Mouse (Mus musculus): ENCODE data around the gene Scd4.
A peak's percentile ranks its signal among the peaks of the same experiment; 100 is the strongest.
"Not testable (repeated sequence)": the region's sequence is repeated elsewhere in the genome, so short reads cannot be mapped to it uniquely, and the experiment has no call there.

Gene Scd4

DNA sequence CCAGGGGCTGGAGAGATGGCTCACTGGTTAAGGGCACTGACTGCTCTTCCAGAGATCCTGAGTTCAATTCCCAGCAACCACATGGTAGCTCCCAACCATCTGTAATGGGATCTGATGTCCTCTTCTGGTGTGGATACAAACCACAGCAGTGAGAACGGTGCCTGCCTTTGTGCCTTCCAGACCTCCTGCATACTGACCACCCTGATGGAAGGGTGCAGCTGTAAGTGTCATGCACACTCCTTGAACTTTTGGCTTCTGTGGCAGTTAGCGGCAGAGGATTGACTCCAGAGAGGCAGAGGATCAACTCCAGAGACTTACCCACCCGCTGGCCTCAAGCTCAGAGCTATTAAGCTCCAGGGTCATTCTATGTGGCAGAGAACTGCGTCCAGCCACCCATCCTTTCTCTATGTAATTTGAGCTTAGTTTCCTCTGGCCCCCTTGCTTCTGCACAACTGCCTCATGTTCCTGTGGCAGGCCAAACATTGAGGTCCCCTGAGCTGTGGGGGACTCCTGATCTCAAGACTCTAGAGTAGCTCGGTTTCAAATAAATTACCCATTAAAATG is 16.1 kb upstream of the Scd4 start:
- DNase-seq (ENCODE audit: extremely low spot score, low read depth, low spot score) = no peak

DNA sequence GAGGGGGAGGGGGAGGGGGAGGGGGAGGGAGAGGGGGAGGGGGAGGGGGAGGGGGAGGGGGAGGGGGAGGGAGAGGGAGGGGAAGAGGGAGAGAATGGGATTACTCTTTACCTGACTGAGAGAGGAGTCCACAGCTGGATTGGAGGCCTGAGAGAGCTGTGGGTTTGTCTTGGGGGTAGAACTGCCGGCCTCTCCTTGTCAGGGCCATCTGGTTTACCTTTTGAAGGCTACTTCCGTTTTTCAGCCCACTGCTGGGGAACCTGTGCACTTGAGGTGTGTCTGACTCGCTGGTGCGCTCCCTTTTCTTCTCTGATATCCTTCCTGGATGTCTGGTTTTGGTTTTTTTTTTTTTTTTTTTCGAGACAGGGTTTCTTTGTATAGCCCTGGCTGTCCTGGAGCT is 15.5 kb upstream of the Scd4 start:
- no peak for DNase-seq (ENCODE audit: extremely low spot score, low read depth, low spot score)

DNA sequence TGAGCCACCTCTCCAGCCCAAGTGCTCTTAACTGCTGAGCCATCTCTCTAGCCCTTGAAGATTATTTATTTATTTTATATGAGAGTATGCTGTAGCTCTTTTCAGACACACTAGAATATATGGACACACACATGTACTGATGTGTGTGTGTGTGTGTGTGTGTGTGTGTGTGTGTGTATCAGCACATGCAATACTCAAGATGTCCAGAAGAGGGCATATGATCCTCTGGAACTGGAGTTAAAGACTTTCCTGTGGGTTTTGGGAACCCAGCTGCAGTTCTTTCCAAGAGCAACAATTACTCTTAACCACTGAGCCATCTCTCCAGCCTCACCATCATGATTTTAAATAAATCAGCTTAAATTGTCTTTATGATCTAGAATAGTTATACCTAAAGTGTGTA is 14.3 kb upstream of the Scd4 start:
- no peak for DNase-seq (ENCODE audit: extremely low spot score, low read depth, low spot score)

DNA sequence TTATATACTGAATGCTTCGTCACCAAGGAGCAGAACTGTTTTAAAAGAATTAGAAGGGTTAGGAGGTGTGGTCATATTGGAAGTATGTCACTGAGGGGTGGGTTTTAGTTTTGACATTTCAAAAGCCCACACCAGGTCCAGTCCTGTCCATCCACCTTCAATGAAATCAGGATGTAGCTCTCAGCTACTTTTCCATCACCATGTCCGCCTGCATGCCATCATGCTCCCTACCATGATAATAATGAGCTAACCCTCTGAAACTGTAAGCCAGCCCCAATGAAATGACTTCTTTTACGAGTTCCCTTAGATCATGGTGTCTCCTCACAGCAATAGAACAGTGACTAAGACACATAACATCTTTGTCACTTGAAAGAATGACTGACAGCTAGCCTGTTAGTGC is 12.6 kb upstream of the Scd4 start:
- DNase-seq (ENCODE audit: extremely low spot score, low read depth, low spot score) = no peak

DNA sequence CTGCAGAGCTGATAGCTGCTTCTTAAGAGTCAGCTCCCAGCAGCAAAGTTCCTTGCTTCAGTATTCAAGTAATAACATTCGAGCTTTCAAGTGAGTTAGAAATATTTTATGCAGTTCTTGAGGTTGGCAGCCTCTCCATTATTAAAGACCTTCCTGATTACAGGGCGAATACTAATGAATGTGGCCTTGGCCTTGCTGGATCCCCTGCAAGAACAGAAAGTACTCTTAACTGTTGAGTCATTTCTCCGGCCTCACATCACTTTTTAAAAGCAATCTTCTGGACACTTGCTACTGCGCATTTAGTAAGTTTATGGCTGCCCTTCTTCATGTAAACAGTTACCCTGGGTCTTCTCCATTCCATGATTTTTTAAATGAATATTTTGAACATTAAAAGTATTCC is 11.7 kb upstream of the Scd4 start:
- no peak for DNase-seq (ENCODE audit: extremely low spot score, low read depth, low spot score)

DNA sequence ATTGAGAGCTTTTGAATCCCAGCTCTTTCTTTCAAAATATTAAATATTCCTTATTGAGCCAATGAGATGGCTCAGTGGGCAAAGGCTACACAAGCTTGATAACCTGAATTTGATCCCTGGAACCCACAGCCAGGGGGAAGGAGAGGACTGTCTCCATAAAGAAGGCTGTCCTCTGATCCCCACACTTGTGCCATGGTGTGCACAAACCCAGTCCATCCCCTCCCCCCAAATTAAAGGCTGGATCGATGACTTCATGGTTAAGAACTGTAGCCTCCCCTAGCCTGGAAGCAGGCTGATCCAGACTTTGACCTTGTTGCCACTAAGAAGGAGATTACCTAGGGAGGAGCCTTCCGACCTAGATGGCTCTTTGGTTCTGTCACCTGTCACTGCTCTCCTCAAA is 11.3 kb upstream of the Scd4 start:
- no peak for DNase-seq (ENCODE audit: extremely low spot score, low read depth, low spot score)

DNA sequence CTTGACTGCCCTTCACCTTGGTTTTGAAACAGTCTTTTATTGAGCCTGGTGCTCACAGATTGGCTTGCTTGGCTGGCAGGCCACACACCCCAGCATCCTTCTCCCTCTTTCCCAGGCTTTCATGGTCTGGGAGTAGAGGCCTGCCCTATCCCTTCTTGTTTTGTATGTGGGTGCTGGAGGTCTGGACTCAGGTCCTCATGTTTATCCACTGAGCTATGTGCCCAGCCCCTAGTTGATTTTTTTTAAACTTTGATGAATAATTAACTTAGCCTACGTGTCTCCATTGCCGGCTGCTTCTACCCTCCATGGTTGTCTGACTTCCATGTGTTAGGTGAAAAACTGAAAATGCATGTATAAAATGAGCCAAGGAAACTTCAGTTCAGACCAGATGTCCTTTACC is 3.3 kb upstream of the Scd4 start:
- no peak for DNase-seq (ENCODE audit: extremely low spot score, low read depth, low spot score)

DNA sequence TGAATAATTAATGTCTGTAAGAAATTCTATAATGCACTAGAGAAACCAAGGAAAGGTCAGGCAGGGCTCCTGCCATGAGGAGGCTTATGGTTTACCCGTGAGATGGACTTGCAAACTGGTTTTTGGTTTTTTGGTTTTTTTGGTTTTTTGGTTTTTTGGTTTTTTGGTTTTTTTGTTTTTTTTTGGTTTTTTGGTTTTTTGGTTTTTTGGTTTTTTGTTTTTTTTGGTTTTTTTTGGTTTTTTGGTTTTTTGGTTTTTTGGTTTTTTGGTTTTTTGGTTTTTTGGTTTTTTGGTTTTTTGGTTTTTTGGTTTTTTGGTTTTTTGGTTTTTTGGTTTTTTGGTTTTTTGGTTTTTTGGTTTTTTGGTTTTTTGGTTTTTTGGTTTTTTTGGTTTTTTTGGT is 1.8 kb upstream of the Scd4 start:
- not testable (repeated sequence) for DNase-seq (ENCODE audit: extremely low spot score, low read depth, low spot score)

DNA sequence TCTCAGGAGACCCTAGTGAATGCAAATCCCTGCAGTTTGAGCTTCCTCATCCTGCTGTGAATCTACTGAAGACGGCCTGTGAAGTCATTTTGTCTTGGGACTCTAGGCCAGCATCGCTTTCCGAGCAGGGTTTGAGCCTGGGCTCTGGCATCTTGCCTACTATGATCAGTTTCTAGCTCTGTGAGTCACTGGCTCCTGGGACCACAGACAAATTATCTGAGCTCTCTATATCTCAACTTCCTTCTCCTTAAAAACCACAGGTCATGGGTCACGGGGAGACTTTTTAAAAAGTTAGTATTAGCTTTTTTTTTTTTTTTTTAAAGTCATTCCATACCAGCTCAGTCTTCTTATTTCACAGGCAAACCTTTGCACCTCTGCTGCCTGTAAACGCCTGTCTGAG is 981 bp upstream of the Scd4 start:
- no peak for DNase-seq (ENCODE audit: extremely low spot score, low read depth, low spot score)

DNA sequence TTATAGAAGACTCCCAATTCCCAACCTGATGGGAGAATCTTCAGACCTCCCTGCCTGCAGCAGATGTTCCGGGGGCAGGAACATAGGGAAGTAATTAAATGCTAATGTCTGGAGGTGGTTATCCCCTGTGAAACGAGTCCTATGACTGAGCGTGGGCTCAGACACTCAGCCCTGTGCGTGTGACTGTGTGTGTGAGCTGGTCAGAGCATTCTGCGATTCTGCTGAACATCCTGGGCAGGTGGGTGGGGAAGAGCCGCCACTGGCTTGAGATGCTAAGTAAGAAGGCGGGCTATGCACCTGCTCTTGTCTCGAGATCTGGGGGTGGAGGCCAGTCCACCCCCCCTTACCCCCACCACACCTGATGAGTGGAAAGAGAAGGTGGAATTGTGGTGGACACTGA is 566 bp upstream of the Scd4 start:
- DNase-seq (ENCODE audit: extremely low spot score, low read depth, low spot score) = no peak

DNA sequence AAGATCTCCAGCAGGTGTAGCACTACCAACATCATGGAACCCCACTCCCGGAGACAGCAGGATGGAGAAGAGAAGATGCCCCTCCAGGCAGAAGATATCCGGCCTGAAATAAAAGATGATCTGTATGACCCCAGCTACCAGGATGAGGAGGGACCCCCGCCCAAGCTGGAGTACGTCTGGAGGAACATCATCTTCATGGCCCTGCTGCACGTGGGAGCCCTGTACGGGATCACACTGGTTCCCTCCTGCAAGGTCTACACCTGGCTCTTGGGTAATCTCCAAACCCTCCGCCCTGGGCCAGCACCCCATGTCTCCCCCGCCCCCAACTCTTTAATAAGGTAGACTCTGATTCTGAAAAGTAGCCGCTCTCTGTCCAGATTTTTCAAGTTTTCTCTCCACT is 1.1 kb downstream of the Scd4 start:
- DNase-seq (ENCODE audit: extremely low spot score, low read depth, low spot score) = no peak

DNA sequence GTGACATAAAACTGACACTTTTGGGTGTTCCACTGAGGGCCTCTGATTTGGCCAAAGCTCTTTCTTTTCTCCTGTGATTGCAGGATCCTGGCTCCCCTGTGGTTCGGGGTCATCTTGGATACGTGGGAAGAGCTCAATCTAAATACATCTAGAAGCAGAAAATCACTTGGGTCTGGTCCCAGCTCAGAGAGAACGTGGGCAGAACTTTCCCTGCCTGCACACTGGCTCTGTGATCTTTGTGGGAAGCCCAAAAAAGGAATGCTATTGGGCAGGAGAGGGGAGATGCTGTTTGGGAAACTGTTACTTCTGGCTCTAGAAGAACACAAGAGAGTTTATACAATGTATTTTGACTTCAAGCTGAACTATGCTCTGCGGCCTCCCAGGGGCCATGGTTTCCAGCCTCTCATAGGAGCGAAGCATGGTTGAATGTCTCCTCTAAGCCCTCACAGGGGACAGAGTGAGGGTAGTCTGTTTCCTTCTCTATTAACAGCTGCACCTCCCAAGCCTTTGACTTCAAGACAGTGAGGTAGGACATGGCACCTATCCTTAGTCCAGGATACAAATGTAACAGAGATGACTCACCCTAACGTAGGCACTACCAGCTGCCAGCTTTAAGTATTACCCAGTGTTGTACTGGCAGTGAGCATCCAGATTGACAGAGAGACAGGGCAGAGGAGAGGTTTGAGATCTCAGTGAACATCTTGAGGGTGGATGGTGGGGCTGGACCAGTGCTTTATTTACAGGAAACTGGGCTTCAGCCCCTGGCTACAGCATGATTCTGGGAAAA is 3.2 kb downstream of the Scd4 start:
- DNase-seq (ENCODE audit: extremely low spot score, low read depth, low spot score) = no peak

DNA sequence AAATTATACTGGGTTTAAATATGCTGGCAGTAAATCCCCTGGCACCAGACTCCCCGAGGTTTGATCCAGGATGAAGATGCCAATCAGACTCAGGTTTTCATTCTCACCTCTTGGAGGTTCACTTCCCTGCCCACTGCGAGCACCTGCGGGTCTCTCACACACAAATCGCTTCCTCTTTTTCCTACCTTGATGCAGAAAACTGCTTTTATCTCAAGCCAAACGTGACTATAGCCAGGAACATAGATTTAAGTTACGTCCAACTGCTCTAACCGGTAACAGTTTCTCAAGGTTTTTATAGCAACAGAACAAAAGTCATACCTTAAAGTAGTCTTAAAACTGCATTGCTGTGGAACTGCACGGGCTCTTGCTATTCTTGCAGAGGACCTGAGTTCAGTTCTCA is 16.8 kb downstream of the Scd4 start:
- no peak for DNase-seq (ENCODE audit: extremely low spot score, low read depth, low spot score)

DNA sequence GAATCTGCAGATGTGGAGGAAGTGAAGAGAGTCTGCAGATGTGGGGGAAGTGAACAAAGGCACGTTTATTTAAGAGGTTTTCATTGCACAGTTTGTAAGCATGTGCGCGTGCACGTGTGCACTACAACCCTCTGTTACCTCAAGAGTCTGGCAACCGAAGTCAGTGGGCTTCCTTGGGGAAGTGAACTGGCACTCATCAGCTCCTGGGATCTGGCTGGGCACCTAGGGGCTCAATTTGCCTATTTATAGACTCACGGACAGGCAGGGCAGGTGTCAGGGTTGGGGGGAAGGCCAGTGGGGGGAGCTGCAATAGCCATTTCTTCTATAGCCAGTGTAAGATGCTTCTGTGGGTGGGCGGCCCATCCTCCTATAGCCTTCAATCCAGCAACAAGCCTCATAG is 18.9 kb downstream of the Scd4 start:
- no peak for DNase-seq (ENCODE audit: extremely low spot score, low read depth, low spot score)

DNA sequence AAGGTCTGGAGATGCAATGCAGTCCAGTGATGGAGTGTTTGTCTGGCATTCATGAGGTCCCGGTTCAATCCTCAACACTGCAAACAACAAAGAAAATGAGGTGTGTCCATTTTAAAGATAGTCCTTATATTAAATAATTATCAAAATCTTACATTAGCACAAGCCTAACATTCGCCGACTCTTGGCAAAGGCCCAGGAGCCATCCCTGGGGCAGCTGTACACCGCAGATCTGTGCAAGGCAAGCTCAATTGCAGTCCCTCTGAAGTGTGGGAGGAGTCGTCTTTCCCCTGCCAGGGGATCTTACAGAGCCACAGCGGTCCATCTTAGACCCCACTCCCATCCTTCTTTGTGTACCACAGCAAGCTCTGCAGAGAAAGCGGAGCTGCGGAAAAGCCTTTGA is 25.8 kb downstream of the Scd4 start:
- DNase-seq (ENCODE audit: extremely low spot score, low read depth, low spot score) = no peak

DNA sequence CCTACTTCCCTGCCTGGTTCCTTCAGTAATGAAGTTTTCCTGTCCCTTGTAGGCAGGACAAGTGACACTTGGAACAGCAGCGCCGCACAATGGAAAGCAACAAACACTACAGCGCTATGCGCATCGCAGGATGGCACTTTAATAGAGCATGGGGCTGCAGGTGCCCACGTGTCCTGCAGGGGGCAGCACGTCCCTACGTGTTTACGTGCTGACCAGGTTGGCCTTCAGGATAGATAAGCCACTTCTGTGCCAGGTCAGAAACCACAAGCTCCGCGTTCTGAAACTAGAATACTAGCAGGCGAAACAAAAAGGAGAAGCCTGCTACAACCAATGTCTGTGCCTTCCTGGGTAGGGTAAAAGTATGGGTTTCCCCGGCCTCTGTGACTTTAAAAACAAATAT is 30.6 kb downstream of the Scd4 start:
- peak; percentile 47 for DNase-seq (ENCODE audit: extremely low spot score, low read depth, low spot score)

DNA sequence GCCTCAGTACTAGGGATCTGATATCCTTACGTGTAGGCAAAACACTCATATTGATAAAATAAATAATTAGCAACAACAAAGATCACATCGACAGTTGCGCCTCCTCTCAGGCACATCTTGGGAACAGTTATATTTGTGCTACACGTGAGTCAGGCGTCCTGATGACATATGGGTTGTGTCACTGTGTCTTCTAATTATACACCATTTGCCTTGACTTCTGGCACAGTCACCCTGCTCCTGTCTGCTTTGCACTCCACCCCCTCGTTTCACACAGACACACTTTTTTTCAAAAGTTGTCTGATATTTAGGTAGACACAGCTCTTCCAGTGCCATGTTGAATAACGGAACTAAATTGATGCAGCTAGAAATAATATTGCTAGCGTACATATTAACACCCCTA is 31.1 kb downstream of the Scd4 start:
- no peak for DNase-seq (ENCODE audit: extremely low spot score, low read depth, low spot score)

DNA sequence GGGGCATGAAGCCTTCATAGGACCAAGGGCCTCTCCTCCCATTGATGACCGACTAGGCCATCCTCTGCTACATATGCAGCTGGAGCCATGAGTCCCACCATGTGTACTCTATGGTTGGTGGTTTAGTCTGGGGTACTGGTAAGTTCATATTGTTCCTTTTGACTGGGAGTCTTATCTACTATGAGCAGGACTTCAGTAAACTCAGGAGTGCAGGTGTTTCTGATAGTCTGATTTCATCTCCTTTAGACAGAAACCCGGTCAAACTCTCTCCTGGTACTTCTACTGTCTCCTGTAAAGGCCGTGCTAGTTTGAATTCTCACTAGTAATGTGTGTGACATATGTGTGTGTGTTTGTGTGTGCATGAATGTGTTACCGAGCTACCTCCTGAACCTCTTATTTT is 32.8 kb downstream of the Scd4 start:
- no peak for DNase-seq (ENCODE audit: extremely low spot score, low read depth, low spot score)

DNA sequence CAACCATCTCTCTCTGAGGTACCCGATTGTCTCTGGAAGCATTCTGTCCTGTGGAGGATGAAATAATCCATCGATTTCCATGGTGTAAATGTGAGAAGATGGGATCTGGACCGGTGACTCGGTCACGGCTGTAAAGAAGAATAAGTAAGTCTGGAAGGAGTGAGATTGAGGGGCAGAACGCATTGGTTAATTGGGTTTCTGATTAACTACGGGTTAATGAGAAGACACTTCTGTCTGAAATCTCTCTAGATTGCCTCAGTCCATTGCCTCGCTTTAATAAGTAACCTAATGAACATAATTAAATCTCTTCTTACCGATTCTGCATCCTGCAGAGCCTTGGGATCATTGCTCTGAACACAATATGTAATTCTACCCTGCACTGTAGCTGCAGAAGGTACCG is 34.2 kb downstream of the Scd4 start:
- not testable (repeated sequence) for DNase-seq (ENCODE audit: extremely low spot score, low read depth, low spot score)

DNA sequence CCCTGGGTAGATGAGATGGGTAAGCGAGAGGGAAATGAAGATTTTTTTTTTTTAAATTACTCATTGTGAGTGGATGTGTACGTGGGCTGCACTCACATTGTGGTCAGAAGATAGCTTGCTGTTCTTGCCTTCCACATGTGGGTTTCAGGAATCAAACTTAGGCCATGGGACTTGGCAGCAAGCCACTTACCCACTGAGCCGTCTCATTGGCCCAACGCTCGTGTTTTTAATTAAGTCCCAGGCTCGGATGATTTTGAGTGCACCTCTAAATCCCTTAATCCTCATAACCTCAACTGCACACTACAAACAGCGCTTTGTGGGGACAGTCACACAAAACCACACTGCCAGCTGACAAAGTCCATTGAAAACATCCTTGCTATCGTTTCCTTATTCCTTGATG is 36.5 kb downstream of the Scd4 start:
- DNase-seq (ENCODE audit: extremely low spot score, low read depth, low spot score) = no peak

DNA sequence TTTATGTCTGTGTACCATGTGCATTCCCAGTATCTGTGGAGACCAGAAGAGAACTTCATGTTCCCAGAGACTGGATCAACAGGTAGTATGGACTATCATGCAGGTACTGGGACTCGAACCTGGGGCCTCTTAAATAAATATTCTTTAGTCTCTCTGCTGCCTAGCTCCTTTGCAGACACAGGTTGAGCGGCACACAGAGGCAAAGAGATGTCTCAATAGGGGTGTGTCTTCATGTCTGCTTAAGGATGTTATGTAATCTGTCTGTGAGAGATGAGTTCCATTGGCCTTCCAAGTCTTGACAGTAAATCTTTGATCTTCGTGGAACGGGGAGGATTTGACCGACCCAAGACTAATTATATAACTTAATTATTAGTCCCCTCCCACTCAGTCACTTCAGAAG is 37.3 kb downstream of the Scd4 start:
- no peak for DNase-seq (ENCODE audit: extremely low spot score, low read depth, low spot score)

DNA sequence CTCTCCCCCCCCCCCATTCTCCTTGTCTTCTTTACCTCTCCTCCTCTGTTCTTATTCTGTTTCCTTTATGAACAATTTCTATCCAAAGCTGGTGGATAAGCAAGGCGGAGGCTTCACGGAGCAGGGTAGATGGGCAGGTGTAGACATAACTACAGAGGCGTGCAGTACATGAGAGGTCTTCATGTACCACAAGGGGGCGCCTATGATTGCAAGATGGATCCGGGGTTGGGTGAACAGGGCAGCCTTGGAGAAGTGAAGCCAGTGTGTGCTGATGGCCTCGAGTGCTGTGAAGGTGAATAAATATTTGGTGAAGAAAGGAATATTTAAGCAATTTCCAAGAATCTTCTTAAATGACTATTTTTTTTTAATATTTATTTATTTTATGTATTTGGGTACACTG is 40.1 kb downstream of the Scd4 start:
- peak; percentile 33 for DNase-seq (ENCODE audit: extremely low spot score, low read depth, low spot score)

DNA sequence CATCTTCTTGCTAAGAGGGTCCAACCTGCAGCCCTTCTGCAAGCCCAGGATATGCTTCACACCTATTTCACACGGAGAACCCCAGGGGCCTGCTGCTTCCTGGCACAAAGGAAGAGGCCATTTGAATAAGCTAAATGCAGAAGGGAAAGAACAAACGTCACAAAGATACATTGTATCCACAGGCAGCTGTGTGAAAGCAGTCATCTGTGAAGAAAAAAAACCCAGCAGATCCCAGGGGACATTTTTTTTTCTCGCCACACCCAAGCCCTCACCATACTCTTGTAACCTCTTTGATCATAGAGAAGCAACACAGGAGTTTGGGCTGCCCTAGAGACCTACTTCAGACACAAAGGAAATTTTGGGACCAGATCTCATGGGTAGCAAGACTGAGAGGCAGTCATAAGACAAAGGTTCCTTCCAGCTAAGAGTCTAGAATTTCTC is 43.6 kb downstream of the Scd4 start:
- no peak for DNase-seq (ENCODE audit: extremely low spot score, low read depth, low spot score)

Data from hindlimb bud, embryonic 11.5 days (tissue).